Mouse (Mus musculus) CH12.LX (cell line): Measurements from ENCODE around the gene Ric8b. TPM values are rescaled to one million over a fixed set of nuclear protein-coding genes. Genes with fewer than 3 reads are reported as not detected.

Experiments
- DNase-seq: peaks from one replicate; pipeline ENCODE4 v3.0.0-alpha.2; 2013; ENCODE audit errors: extremely low read depth
- H3K27ac ChIP-seq: 2 replicates; pipeline ENCODE4 v1.5.1; 2012; ENCODE audit warnings: low read depth, mild to moderate bottlenecking, control low read depth, moderate library complexity; ENCODE audit not compliant: insufficient read depth
- H3K27me3 ChIP-seq: replicated peaks from 2 replicates; pipeline ENCODE3; 2012; ENCODE audit warnings: inconsistent platforms
- H3K36me3 ChIP-seq, 2 experiments: replicated peaks in 1 of 2; 2 replicates each; pipeline versions ENCODE3 to v1.6.1; 2012; ENCODE audit warnings: inconsistent platforms in 1 of 2, low read length in 1 of 2, mild to moderate bottlenecking in 1 of 2, mixed read lengths in 1 of 2, moderate library complexity in 1 of 2; ENCODE audit not compliant: control insufficient read depth in 1 of 2, insufficient read depth in 1 of 2
- H3K4me1 ChIP-seq, 2 experiments: 2 replicates each; pipeline ENCODE4 v1.6.1; 2012; ENCODE audit warnings: inconsistent platforms in 1 of 2, moderate library complexity in 1 of 2; ENCODE audit not compliant: insufficient read depth in 2 of 2, control insufficient read depth in 1 of 2
- H3K4me2 ChIP-seq: 2 replicates; pipeline ENCODE4 v1.6.1; 2012; ENCODE audit warnings: low read depth, mild to moderate bottlenecking, control low read depth; ENCODE audit not compliant: poor library complexity, insufficient read depth, severe bottlenecking
- H3K4me3 ChIP-seq, 3 experiments: fragments of 150-350 bp in 1 of 3; sonication (generic) in 1 of 3; replicated peaks in 1 of 3; 2 replicates each; pipeline versions ENCODE3 to v1.5.1; 2011 to 2012; ENCODE audit warnings: low read depth in 2 of 3, low read length in 2 of 3, mild to moderate bottlenecking in 2 of 3, moderate library complexity in 2 of 3, control low read depth in 1 of 3, improper control_type of control experiment in 1 of 3, inconsistent platforms in 1 of 3, mixed read lengths in 1 of 3; ENCODE audit not compliant: poor library complexity in 1 of 3
- H3K79me2 ChIP-seq: replicated peaks from 2 replicates; pipeline ENCODE4 v1.6.1; 2012; ENCODE audit warnings: mild to moderate bottlenecking, moderate library complexity; ENCODE audit not compliant: control insufficient read depth, poor library complexity, insufficient read depth, severe bottlenecking; ENCODE audit errors: extremely low read depth
- H3K9ac ChIP-seq: 2 replicates; pipeline ENCODE4 v1.6.1; 2012; ENCODE audit warnings: low read depth, mild to moderate bottlenecking, control low read depth, moderate library complexity; ENCODE audit not compliant: insufficient read depth
- H3K9me3 ChIP-seq: replicated peaks from 2 replicates; pipeline ENCODE3; 2012; ENCODE audit warnings: low read length, inconsistent platforms, mixed read lengths
- BHLHE40 ChIP-seq: IDR thresholded peaks from 2 replicates; pipeline ENCODE4 v1.6.1; 2011; ENCODE audit warnings: mild to moderate bottlenecking, low read depth, low read length, improper control_type of control experiment
- EP300 ChIP-seq: IDR thresholded peaks from 2 replicates; pipeline ENCODE4 v1.6.1; 2011; ENCODE audit warnings: low read length, improper control_type of control experiment
- IRF4 ChIP-seq: IDR thresholded peaks from 2 replicates; pipeline ENCODE4 v1.6.1; 2014; ENCODE audit warnings: low read depth, mild to moderate bottlenecking, inconsistent platforms, low read length, improper control_type of control experiment
- JUN ChIP-seq: IDR thresholded peaks from 2 replicates; pipeline ENCODE4 v1.6.1; 2011; ENCODE audit warnings: low read depth, mild to moderate bottlenecking, low read length, improper control_type of control experiment, moderate library complexity; ENCODE audit not compliant: insufficient read depth
- KAT2A ChIP-seq: IDR thresholded peaks from 2 replicates; pipeline ENCODE4 v1.6.1; 2012; ENCODE audit warnings: low read length, improper control_type of control experiment, inconsistent platforms; ENCODE audit not compliant: insufficient replicate concordance
- MAFK ChIP-seq: IDR thresholded peaks from 2 replicates; pipeline ENCODE4 v1.6.1; 2011; ENCODE audit warnings: low read length, improper control_type of control experiment; ENCODE audit not compliant: insufficient replicate concordance
- MAZ ChIP-seq: IDR thresholded peaks from 2 replicates; pipeline ENCODE4 v1.6.1; 2012; ENCODE audit warnings: low read depth, mild to moderate bottlenecking, inconsistent platforms, low read length, improper control_type of control experiment, moderate library complexity
- MYC ChIP-seq: IDR thresholded peaks from 2 replicates; pipeline ENCODE4 v1.6.1; 2011; ENCODE audit warnings: low read depth, mild to moderate bottlenecking, improper control_type of control experiment, low read length
- POLR2A ChIP-seq: IDR thresholded peaks from 2 replicates; pipeline ENCODE4 v1.6.1; 2011; ENCODE audit warnings: low read depth, mild to moderate bottlenecking, improper control_type of control experiment, low read length
- TBP ChIP-seq: conservative IDR thresholded peaks from 2 replicates; pipeline ENCODE4 v1.6.1; 2011; ENCODE audit warnings: low read depth, low read length, improper control_type of control experiment
- USF1 ChIP-seq: IDR thresholded peaks from 2 replicates; pipeline ENCODE4 v1.6.1; 2014; ENCODE audit warnings: low read depth, mild to moderate bottlenecking, inconsistent platforms, low read length, improper control_type of control experiment
- USF2 ChIP-seq: conservative IDR thresholded peaks from 2 replicates; pipeline ENCODE4 v1.6.1; 2011; ENCODE audit warnings: low read depth, low read length, improper control_type of control experiment
- ZC3H11A ChIP-seq: IDR thresholded peaks from 2 replicates; pipeline ENCODE4 v1.6.1; 2012; ENCODE audit warnings: low read depth, mild to moderate bottlenecking, inconsistent platforms, low read length, improper control_type of control experiment
- ZKSCAN1 ChIP-seq: IDR thresholded peaks from 2 replicates; pipeline ENCODE4 v1.6.1; 2012; ENCODE audit warnings: low read depth, inconsistent platforms, low read length, improper control_type of control experiment, borderline replicate concordance
- dilution Hi-C: fragments of 300-500 bp; cut with MboI; formaldehyde crosslinking; loops from 2 replicates; pipeline ENCODE4 v1.14.3; 2020; ENCODE audit warnings: low sequenced_read_pairs; ENCODE audit not compliant: extremely low pct_unique_long_range_greater_than_20kb, extremely low pct_ligation_motif_present
- in situ Hi-C: fragments of 300-500 bp; cut with MboI; formaldehyde crosslinking; loops from 3 replicates; pipeline ENCODE4 v1.14.3; 2019; ENCODE audit warnings: low sequenced_read_pairs, low pct_ligation_motif_present, low pct_unique_long_range_greater_than_20kb, mixed read lengths
- polyA plus RNA-seq: library from polyadenylated mRNA; unstranded; fragments of >175 nt; gene quantifications from 2 replicates; pipeline ENCODE4 v1.2.1, GENCODE M21; 2012; ENCODE audit warnings: low read depth; ENCODE audit not compliant: insufficient read length
- total RNA-seq, 2 experiments: library from RNA; depleted of rRNA; stranded (reverse); fragments of 300-350 nt in 1 of 2; fragments of >200 nt in 1 of 2; gene quantifications; 2 replicates each; pipeline ENCODE4 v1.2.3; 2012 to 2014

The Ric8b gene
- total and polyA plus RNA-seq, 3 experiments: 4.8 to 9.4 (median 6.3) TPM

GRCm38 (mm10) chr10:85003190-85004026 lies 86.0 kb downstream of the Ric8b start:
- Histone ChIP-seq H3K4me2 (no peak overlapping the region), H3K4me1 (peaks cover 3 to 27% of the 10 kb centered on the region in 2 experiments; a peak in 2 of 4 replicates), H3K9ac (no peak overlapping the region), H3K79me2 (no peaks in the 10 kb centered on the region), H3K27me3 (no peaks in the 10 kb centered on the region), H3K36me3 (peaks cover 18 to 58% of the 10 kb centered on the region in 2 experiments), H3K9me3 (no peaks in the 10 kb centered on the region), H3K27ac (no peak overlapping the region), H3K4me3 (no peak overlapping the region)
- TF ChIP-seq ZKSCAN1 (no peak), BHLHE40 (0 out of 2 replicates have a peak, but pooled peaks have one; percentile 11), EP300 (peak; percentile 18; the same call in 1 of the 2 replicates), IRF4 (peak; percentile 43; the same call in 1 of the 2 replicates)
- DNase-seq: peak; percentile 38
- in situ Hi-C loops (no loop called here), dilution Hi-C loops (no loop called here)

DNA sequence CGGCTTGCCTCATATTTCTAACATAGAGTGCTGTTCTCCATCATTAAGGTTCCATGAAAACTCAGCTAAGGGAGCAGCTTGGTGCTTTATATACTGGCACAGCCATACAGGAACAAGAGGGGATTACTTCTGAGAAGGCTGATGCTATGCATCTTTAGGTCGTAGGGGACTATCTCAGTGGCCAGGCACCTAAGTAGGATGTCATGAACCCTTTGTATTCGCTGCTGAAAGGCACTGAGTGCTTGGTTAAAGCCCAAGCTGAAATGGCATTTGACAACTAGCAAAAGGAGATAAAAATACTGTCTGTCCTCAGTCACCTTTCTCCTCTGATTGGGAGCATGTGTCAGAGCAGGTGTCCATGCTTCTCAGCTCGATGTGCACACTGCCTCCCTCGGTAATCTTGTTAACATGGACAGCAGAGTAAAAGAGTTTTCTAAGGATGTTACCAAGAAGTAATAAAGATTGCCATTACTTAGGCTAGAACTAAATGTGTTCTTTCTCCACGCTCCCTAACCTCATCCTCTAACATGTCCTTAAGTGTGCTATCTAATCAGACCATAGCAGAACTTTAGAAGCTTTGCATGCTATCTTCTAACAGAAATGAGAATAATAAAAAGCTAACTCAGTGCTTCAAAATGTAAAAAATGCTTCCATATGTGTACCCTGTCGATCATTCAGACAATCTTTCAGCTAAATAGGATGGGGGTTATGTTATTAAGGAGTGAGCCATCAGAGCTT lies 89.3 kb downstream of the Ric8b start:
- no peaks in the 10 kb centered on the region for H3K79me2 ChIP-seq
- H3K4me3 ChIP-seq: no peak overlapping the region
- H3K27ac ChIP-seq: no peak overlapping the region
- TF ChIP-seq MAZ (no peak), JUN (no peak), USF2 (no peak), EP300 (no peak), ZC3H11A (no peak), KAT2A (no peak), IRF4 (no peak), MYC (no peak), TBP (no peak), MAFK (no peak), USF1 (no peak), POLR2A (no peak)
- TF ChIP-seq, all 38 proteins: peak for 0
- Histone ChIP-seq H3K27me3 (no peaks in the 10 kb centered on the region), H3K36me3 (peaks cover 19 to 77% of the 10 kb centered on the region in 2 experiments), H3K4me1 (peaks cover 3 to 27% of the 10 kb centered on the region in 2 experiments; a peak in 2 of 4 replicates), H3K4me2 (no peak overlapping the region), H3K9ac (no peak overlapping the region), H3K9me3 (no peaks in the 10 kb centered on the region)
- no peak for DNase-seq
- dilution Hi-C loops (no loop called here), in situ Hi-C loops (no loop called here)
